Mouse (Mus musculus) forebrain, embryonic 15.5 days (tissue): ENCODE results near the gene Mdfic. TPM values are rescaled to one million over a fixed set of nuclear protein-coding genes. Genes with fewer than 3 reads are reported as not detected.

Experiments used
- ATAC-seq: fragments of 200-750 bp; cut with Nextera tagmentation; replicated peaks from 2 replicates; pipeline ENCODE4 v1.8.0; 2017; ENCODE audit warnings: mild to moderate bottlenecking, moderate TSS enrichment, moderate library complexity
- H3K27ac ChIP-seq: fragments of 300-500 bp; sonication (generic); replicated peaks from 2 replicates; pipeline ENCODE4 v1.5.1; 2015; ENCODE audit warnings: mild to moderate bottlenecking, inconsistent platforms
- H3K27me3 ChIP-seq: fragments of 300-500 bp; sonication (generic); 2 replicates; pipeline ENCODE4 v1.6.1; 2015; ENCODE audit warnings: inconsistent platforms
- H3K36me3 ChIP-seq: fragments of 300-500 bp; sonication (generic); 2 replicates; pipeline ENCODE4 v1.6.1; 2015; ENCODE audit warnings: mild to moderate bottlenecking, inconsistent platforms
- H3K4me1 ChIP-seq: fragments of 300-500 bp; sonication (generic); 2 replicates; pipeline ENCODE4 v1.6.1; 2015; ENCODE audit warnings: inconsistent platforms
- H3K4me2 ChIP-seq: fragments of 300-500 bp; sonication (generic); replicated peaks from 2 replicates; pipeline ENCODE4 v1.6.1; 2015; ENCODE audit warnings: mild to moderate bottlenecking, inconsistent platforms
- H3K4me3 ChIP-seq: fragments of 300-500 bp; sonication (generic); 2 replicates; pipeline ENCODE4 v1.5.1; 2015; ENCODE audit warnings: mild to moderate bottlenecking, inconsistent platforms
- H3K9ac ChIP-seq: fragments of 300-500 bp; sonication (generic); replicated peaks from 2 replicates; pipeline ENCODE4 v1.6.1; 2015; ENCODE audit warnings: mild to moderate bottlenecking, inconsistent platforms
- H3K9me3 ChIP-seq: fragments of 300-500 bp; sonication (generic); 2 replicates; pipeline ENCODE4 v1.6.1; 2016; ENCODE audit warnings: inconsistent platforms
- WGBS: fragments of 180-500 bp; shearing (Covaris S2); methylation state at CpG from one replicate; pipeline ENCODE4 v1.1.7; 2015; ENCODE audit warnings: mixed read lengths; 5-methylcytosine and 5-hydroxymethylcytosine counted together
- polyA plus RNA-seq: library from polyadenylated mRNA; unstranded; fragments of >200 nt; fragmentation: Nextera tagmentation; extraction: Ambion mirVana; gene quantifications from 2 replicates; pipeline ENCODE4 v1.2.1, GENCODE M21; 2015

Gene Mdfic
- polyA plus RNA-seq, 1 experiment from 2014 or later = 2.0 TPM

- Histone ChIP-seq H3K4me2 (no peak overlapping the region), H3K4me3 (no peak overlapping the region), H3K9me3 (no peaks in the 10 kb centered on the region), H3K9ac (no peak overlapping the region), H3K27ac (no peak overlapping the region), H3K4me1 (peaks cover 3% of the 10 kb centered on the region), H3K27me3 (no peaks in the 10 kb centered on the region), H3K36me3 (no peaks in the 10 kb centered on the region)
- no peak for ATAC-seq
- WGBS = 88% methylated on average over 6 of the region's 6 CpGs
Observed at GRCm38 (mm10) chr6:15726422-15726821, 6.0 kb downstream of the Mdfic start.

- Histone ChIP-seq H3K4me2 (no peak overlapping the region), H3K9me3 (no peaks in the 10 kb centered on the region), H3K36me3 (no peaks in the 10 kb centered on the region), H3K4me3 (no peak overlapping the region), H3K27me3 (no peaks in the 10 kb centered on the region), H3K9ac (no peak overlapping the region), H3K4me1 (no peaks in the 10 kb centered on the region), H3K27ac (no peak overlapping the region)
- WGBS = 57% methylated on average over 4 of the region's 4 CpGs
- no peak for ATAC-seq
Observed at GRCm38 (mm10) chr6:15727681-15728410, 7.4 kb downstream of the Mdfic start.

DNA sequence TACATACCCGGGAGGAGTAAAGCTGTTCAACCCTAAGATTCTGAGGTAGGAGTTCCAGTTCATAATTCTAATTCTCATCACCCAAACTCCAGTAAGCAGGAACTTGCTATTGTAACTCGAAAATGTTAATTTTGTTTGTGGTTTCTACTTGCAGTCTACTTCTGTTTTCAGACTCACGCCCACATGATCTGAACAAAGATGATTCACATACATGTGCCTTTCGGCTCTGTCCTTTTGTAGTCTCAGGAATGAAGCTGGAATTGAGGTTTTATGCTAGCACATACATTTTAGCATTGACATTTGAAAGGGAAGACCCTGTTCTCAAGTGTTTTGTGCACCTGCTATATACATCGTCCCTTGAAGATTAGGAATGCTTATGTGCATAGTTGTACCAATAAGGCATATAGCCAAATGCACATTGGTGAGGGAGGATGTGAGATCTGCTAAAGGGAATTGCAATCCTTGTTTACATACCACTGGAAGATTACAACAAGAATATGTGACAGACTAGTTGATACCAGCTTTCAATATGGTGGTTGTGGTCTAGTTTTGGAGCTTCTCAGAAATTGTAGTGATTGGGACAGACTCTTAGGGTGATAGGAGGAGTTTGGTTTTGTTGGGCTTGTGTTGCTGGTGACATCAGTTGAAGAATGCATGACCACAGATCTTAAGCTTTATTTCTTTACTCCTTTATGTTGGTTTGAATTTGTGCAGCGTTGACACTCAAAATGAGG, 8.6 kb downstream of the Mdfic start:
- H3K36me3 ChIP-seq = no peaks in the 10 kb centered on the region
- ATAC-seq = no peak
- H3K9me3 ChIP-seq = no peaks in the 10 kb centered on the region
- no peak overlapping the region for H3K27ac ChIP-seq
- H3K4me2 ChIP-seq = no peak overlapping the region
- H3K27me3 ChIP-seq = no peaks in the 10 kb centered on the region
- H3K9ac ChIP-seq = no peak overlapping the region
- WGBS = 90% methylated on average over 6 of the region's 6 CpGs
- H3K4me1 ChIP-seq = no peaks in the 10 kb centered on the region
- H3K4me3 ChIP-seq = no peak overlapping the region

GRCm38 (mm10) chr6:15730258-15730657, 9.8 kb downstream of the Mdfic start:
- no peak overlapping the region for H3K9ac ChIP-seq
- no peak for ATAC-seq
- WGBS = 90% methylated on average over 2 of the region's 2 CpGs

GRCm38 (mm10) chr6:15730666-15731065, 10.2 kb downstream of the Mdfic start:
- Histone ChIP-seq H3K4me1 (no peaks in the 10 kb centered on the region), H3K4me2 (no peak overlapping the region), H3K9ac (no peak overlapping the region), H3K36me3 (no peaks in the 10 kb centered on the region), H3K27ac (no peak overlapping the region), H3K9me3 (no peaks in the 10 kb centered on the region), H3K27me3 (no peaks in the 10 kb centered on the region), H3K4me3 (no peak overlapping the region)
- ATAC-seq = no peak
- 56% methylated on average over 4 of the region's 4 CpGs for WGBS

More at GRCm38 (mm10) chr6:15730258-15730657, 9.8 kb downstream of the Mdfic start:
- no peaks in the 10 kb centered on the region for H3K27me3 ChIP-seq
- no peak overlapping the region for H3K27ac ChIP-seq
- H3K4me1 ChIP-seq = no peaks in the 10 kb centered on the region
- H3K36me3 ChIP-seq = no peaks in the 10 kb centered on the region
- no peak overlapping the region for H3K4me2 ChIP-seq
- H3K4me3 ChIP-seq = no peak overlapping the region
- no peaks in the 10 kb centered on the region for H3K9me3 ChIP-seq

GRCm38 (mm10) chr6:15731452-15731851, 11.0 kb downstream of the Mdfic start:
- Histone ChIP-seq H3K9ac (no peak overlapping the region), H3K9me3 (no peaks in the 10 kb centered on the region), H3K4me2 (no peak overlapping the region), H3K36me3 (no peaks in the 10 kb centered on the region), H3K4me3 (no peak overlapping the region), H3K27me3 (no peaks in the 10 kb centered on the region), H3K4me1 (no peaks in the 10 kb centered on the region), H3K27ac (no peak overlapping the region)
- WGBS = 87% methylated on average over 7 of the region's 7 CpGs
- ATAC-seq = no peak

DNA sequence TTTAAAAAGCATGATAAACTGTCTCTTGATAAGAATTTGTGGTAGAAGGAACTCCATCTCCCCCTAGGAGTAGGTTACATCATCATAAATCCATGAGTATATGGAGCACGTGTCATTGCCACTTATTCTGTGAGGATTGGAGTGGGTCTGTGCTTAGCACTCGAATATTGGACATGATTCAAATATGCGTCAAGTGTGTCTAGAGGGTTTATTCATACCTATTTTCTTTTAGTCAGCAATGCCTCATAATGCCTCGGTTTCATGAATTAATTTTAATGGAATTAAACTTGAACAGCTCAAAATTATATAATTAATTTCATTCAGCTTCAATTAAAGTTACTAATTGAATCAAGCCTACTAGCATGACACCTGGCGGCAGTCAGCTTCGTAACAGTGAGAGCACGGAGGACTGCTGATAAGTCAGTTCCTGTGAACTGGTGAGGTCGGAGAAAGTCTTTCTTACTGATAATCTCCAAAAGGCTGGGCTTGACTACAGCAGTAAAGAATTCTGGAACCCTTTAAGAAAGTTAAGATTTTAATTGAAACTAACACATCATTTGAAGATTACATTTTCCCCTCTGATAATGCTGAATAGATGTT, 17.0 kb downstream of the Mdfic start:
- Histone ChIP-seq H3K36me3 (no peaks in the 10 kb centered on the region), H3K27me3 (no peaks in the 10 kb centered on the region), H3K27ac (no peak overlapping the region), H3K9me3 (no peaks in the 10 kb centered on the region), H3K4me3 (no peak overlapping the region), H3K4me2 (no peak overlapping the region), H3K9ac (no peak overlapping the region), H3K4me1 (no peaks in the 10 kb centered on the region)
- WGBS = 40% methylated on average over 8 of the region's 8 CpGs
- ATAC-seq = peak; percentile 80

- Histone ChIP-seq H3K9ac (no peak overlapping the region), H3K27ac (no peak overlapping the region), H3K4me1 (no peaks in the 10 kb centered on the region), H3K4me2 (no peak overlapping the region), H3K4me3 (no peak overlapping the region), H3K36me3 (no peaks in the 10 kb centered on the region), H3K9me3 (no peaks in the 10 kb centered on the region), H3K27me3 (no peaks in the 10 kb centered on the region)
- WGBS = 78% methylated on average over 5 of the region's 5 CpGs
- ATAC-seq = no peak
Observed at GRCm38 (mm10) chr6:15738331-15738943, 18.0 kb downstream of the Mdfic start.

GRCm38 (mm10) chr6:15739132-15739531, 18.7 kb downstream of the Mdfic start:
- H3K36me3 ChIP-seq = no peaks in the 10 kb centered on the region
- no peak overlapping the region for H3K4me2 ChIP-seq
- no peak overlapping the region for H3K9ac ChIP-seq
- 85% methylated on average over 3 of the region's 3 CpGs for WGBS
- no peaks in the 10 kb centered on the region for H3K9me3 ChIP-seq
- no peaks in the 10 kb centered on the region for H3K27me3 ChIP-seq
- no peak for ATAC-seq
- H3K4me3 ChIP-seq = no peak overlapping the region
- H3K4me1 ChIP-seq = 0 out of 2 replicates have a peak, but pooled peaks cover 3% of the 10 kb centered on the region
- no peak overlapping the region for H3K27ac ChIP-seq

DNA sequence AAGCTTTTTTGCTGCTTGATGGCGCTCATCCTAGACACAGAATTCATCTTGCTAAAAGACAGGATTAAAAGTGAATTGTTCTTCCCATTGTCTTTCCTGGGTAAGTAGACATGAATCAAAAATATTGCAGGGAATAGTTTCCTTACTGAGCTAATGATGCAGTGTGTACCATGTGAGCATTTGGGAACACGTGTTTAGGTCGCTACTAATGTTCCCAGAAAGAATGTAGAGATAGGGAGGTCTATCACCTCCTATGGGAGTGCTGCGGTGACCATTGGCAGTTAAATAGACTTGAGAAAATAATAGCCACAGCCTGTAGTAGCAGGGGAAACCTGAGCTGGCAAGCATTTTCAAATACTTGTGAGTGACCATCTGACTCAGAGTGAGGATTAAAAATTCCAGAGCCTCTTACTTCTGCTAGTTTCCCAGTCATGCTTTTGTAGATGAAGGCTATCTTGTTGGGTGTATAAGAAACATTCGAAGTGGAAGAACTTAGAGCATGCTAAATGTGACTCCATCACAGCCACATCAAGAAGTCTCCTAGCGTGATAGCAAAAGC, 22.2 kb downstream of the Mdfic start:
- no peak overlapping the region for H3K4me2 ChIP-seq
- H3K9me3 ChIP-seq = no peaks in the 10 kb centered on the region
- no peak overlapping the region for H3K9ac ChIP-seq
- no peaks in the 10 kb centered on the region for H3K36me3 ChIP-seq
- WGBS = 84% methylated on average over 6 of the region's 6 CpGs
- ATAC-seq = no peak
- peaks cover 11% of the 10 kb centered on the region for H3K4me1 ChIP-seq
- H3K4me3 ChIP-seq = no peak overlapping the region
- H3K27me3 ChIP-seq = no peaks in the 10 kb centered on the region
- no peak overlapping the region for H3K27ac ChIP-seq

- Histone ChIP-seq H3K4me3 (no peak overlapping the region), H3K9me3 (no peaks in the 10 kb centered on the region), H3K36me3 (no peaks in the 10 kb centered on the region), H3K4me1 (peaks cover 11% of the 10 kb centered on the region), H3K9ac (no peak overlapping the region), H3K4me2 (no peak overlapping the region), H3K27me3 (no peaks in the 10 kb centered on the region), H3K27ac (no peak overlapping the region)
- 57% methylated on average over 8 of the region's 8 CpGs for WGBS
- no peak for ATAC-seq
Observed at GRCm38 (mm10) chr6:15743291-15743792, 22.9 kb downstream of the Mdfic start.

GRCm38 (mm10) chr6:15743793-15744192, 23.3 kb downstream of the Mdfic start:
- no peaks in the 10 kb centered on the region for H3K36me3 ChIP-seq
- no peak overlapping the region for H3K27ac ChIP-seq
- 68% methylated on average over 6 of the region's 6 CpGs for WGBS
- no peak for ATAC-seq
- H3K9me3 ChIP-seq = no peaks in the 10 kb centered on the region
- no peak overlapping the region for H3K9ac ChIP-seq
- no peak overlapping the region for H3K4me3 ChIP-seq
- no peak overlapping the region for H3K4me2 ChIP-seq
- H3K4me1 ChIP-seq = peaks cover 11% of the 10 kb centered on the region
- H3K27me3 ChIP-seq = no peaks in the 10 kb centered on the region
